14 mouse cellular contexts compared by ENCODE assay signal in the genomic region with DNA sequence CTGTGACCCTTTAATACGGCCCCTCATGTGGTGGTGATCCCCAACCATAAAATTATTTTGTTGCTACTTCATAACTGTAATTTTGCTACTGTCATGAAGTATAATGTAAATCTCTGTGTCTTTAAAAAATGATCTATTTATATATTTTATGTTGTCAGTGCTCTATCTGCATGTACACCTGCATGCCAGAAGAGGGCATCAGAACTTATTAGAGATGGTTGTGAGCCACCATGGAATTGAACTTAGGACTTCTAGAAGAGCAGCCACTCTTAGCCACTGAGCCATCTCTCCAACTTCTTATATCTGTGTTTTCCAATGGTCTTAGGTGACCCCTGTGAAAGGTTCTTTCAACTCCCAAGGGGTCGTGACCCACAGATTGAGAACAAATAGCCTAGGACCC. TPM values are rescaled to one million over a fixed set of nuclear protein-coding genes. Genes with fewer than 3 reads are reported as not detected.
DNase-seq lines count a peak whose midpoint lies in the region; ATAC-seq and TF ChIP-seq lines count a peak whose summit lies in the region.
"Had no signal": no experiment of that assay in that cellular context is flagged by ENCODE, and none has a peak within 500 bp of the region (broad histone marks: within the 10 kb centered on the region; RNA-seq: fewer than 3 reads in every experiment).

No protein-coding gene starts in this region.

- no peak overlapping the region for H3K4me3 ChIP-seq in hindbrain, postnatal 0 days (ENCODE audit: low read length)
- no peak overlapping the region for H3K4me3 ChIP-seq in hindbrain, embryonic 16.5 days (ENCODE audit: low read length)
- no peak overlapping the region for H3K4me3 ChIP-seq in hindbrain, embryonic 11.5 days (ENCODE audit: low read depth, low read length)
- no peak overlapping the region for H3K4me3 ChIP-seq in midbrain, embryonic 11.5 days (ENCODE audit: low read depth, low read length)
- H3K4me3 ChIP-seq: liver, embryonic 15.5 days; midbrain, embryonic 15.5 days had no signal

- no peaks in the 10 kb centered on the region for H3K4me1 ChIP-seq in hindbrain, postnatal 0 days (ENCODE audit: insufficient read depth, low read length)
- H3K4me1 ChIP-seq in hindbrain, embryonic 16.5 days (ENCODE audit: control insufficient read depth, insufficient read depth, low read depth, low read length), result no peaks in the 10 kb centered on the region
- no peaks in the 10 kb centered on the region for H3K4me1 ChIP-seq in hindbrain, embryonic 11.5 days (replicated peaks; ENCODE audit: control insufficient read depth, insufficient read depth, low read length)
- H3K4me1 ChIP-seq in midbrain, embryonic 11.5 days (ENCODE audit: control insufficient read depth, insufficient read depth, low read length), result no peaks in the 10 kb centered on the region
- H3K4me1 ChIP-seq: midbrain, embryonic 15.5 days had no signal

- H3K4me2 ChIP-seq in hindbrain, postnatal 0 days (ENCODE audit: low read depth, low read length), result no peak overlapping the region
- H3K4me2 ChIP-seq in hindbrain, embryonic 16.5 days (ENCODE audit: low read length), result no peak overlapping the region
- H3K4me2 ChIP-seq in hindbrain, embryonic 11.5 days (replicated peaks; ENCODE audit: low read depth, low read length), result no peak overlapping the region
- H3K4me2 ChIP-seq in midbrain, embryonic 11.5 days, result no peak overlapping the region
- H3K4me2 ChIP-seq: liver, embryonic 15.5 days; midbrain, embryonic 15.5 days had no signal

- no peak for ATAC-seq in hindbrain, postnatal 0 days
- ATAC-seq in hindbrain, embryonic 16.5 days, result no peak
- peak; percentile 57; the same call in 1 of the 2 replicates for ATAC-seq in granulocyte monocyte progenitor cell, adult 5-6 weeks (replicated peaks; ENCODE audit: poor library complexity, severe bottlenecking)
- ATAC-seq in hindbrain, embryonic 11.5 days (ENCODE audit: low FRiP score), result no peak
- ATAC-seq in midbrain, embryonic 11.5 days (ENCODE audit: low FRiP score), result no peak
- ATAC-seq: midbrain, embryonic 15.5 days had no signal

- no peak overlapping the region for H3K9ac ChIP-seq in hindbrain, postnatal 0 days (replicated peaks; ENCODE audit: low read length)
- no peak overlapping the region for H3K9ac ChIP-seq in hindbrain, embryonic 16.5 days (ENCODE audit: low read depth, low read length)
- no peak overlapping the region for H3K9ac ChIP-seq in hindbrain, embryonic 11.5 days (ENCODE audit: low read depth, low read length)
- no peak overlapping the region for H3K9ac ChIP-seq in midbrain, embryonic 11.5 days (ENCODE audit: low read length)
- H3K9ac ChIP-seq: liver, embryonic 15.5 days; midbrain, embryonic 15.5 days had no signal

- peak; percentile 43 for TF ChIP-seq CTCF in hindbrain, postnatal 0 days (IDR thresholded peaks at IDR 0.05; ENCODE audit: low read depth)

- no peaks in the 10 kb centered on the region for H3K36me3 ChIP-seq in hindbrain, postnatal 0 days (ENCODE audit: insufficient read depth, low read length)
- H3K36me3 ChIP-seq in hindbrain, embryonic 16.5 days (ENCODE audit: control insufficient read depth, insufficient read depth, low read length), result no peaks in the 10 kb centered on the region
- H3K36me3 ChIP-seq in hindbrain, embryonic 11.5 days (ENCODE audit: control insufficient read depth, insufficient read depth, low read length), result no peaks in the 10 kb centered on the region
- no peaks in the 10 kb centered on the region for H3K36me3 ChIP-seq in midbrain, embryonic 11.5 days (ENCODE audit: control insufficient read depth, insufficient read depth, low read length)
- H3K36me3 ChIP-seq: liver, embryonic 15.5 days; midbrain, embryonic 15.5 days had no signal

- H3K27ac ChIP-seq in hindbrain, postnatal 0 days, result no peak overlapping the region
- H3K27ac ChIP-seq in hindbrain, embryonic 16.5 days (ENCODE audit: low read depth, low read length), result no peak overlapping the region
- no peak overlapping the region for H3K27ac ChIP-seq in hindbrain, embryonic 11.5 days (ENCODE audit: low read depth, low read length)
- no peak overlapping the region for H3K27ac ChIP-seq in midbrain, embryonic 11.5 days (ENCODE audit: low read depth, low read length)
- H3K27ac ChIP-seq: liver, embryonic 15.5 days; midbrain, embryonic 15.5 days had no signal

- no peaks in the 10 kb centered on the region for H3K9me3 ChIP-seq in hindbrain, postnatal 0 days (ENCODE audit: low read length)
- no peaks in the 10 kb centered on the region for H3K9me3 ChIP-seq in hindbrain, embryonic 16.5 days (ENCODE audit: control insufficient read depth, low read length)
- no peaks in the 10 kb centered on the region for H3K9me3 ChIP-seq in hindbrain, embryonic 11.5 days (ENCODE audit: control insufficient read depth, low read length)
- no peaks in the 10 kb centered on the region for H3K9me3 ChIP-seq in midbrain, embryonic 11.5 days (ENCODE audit: control insufficient read depth, low read length)
- H3K9me3 ChIP-seq: G1E; liver, embryonic 15.5 days; midbrain, embryonic 15.5 days had no signal

- no peak for DNase-seq in hindbrain, postnatal 0 days (ENCODE audit: low spot score)
- DNase-seq in thymus, postnatal 0 days (ENCODE audit: low spot score), result peak; percentile 24
- DNase-seq in thymus, postnatal 4 days, result no peak
- no peak for DNase-seq in spleen, adult 12 weeks (ENCODE audit: low spot score)
- DNase-seq in hindbrain, embryonic 11.5 days (ENCODE audit: low spot score), result no peak
- DNase-seq in midbrain, embryonic 11.5 days (ENCODE audit: low spot score, missing footprints), result no peak
- DNase-seq: adrenal gland, postnatal 25 days; cerebellum, adult 9-10 months; kidney, adult 8-10 months had no signal

- no peaks in the 10 kb centered on the region for H3K27me3 ChIP-seq in hindbrain, postnatal 0 days (ENCODE audit: insufficient read depth, low read length)
- H3K27me3 ChIP-seq in hindbrain, embryonic 16.5 days (replicated peaks; ENCODE audit: control insufficient read depth, insufficient read depth, low read length), result no peaks in the 10 kb centered on the region
- no peaks in the 10 kb centered on the region for H3K27me3 ChIP-seq in hindbrain, embryonic 11.5 days (ENCODE audit: control insufficient read depth, insufficient read depth, low read length)
- H3K27me3 ChIP-seq in midbrain, embryonic 11.5 days (ENCODE audit: control insufficient read depth, insufficient read depth, low read length), result no peaks in the 10 kb centered on the region
- H3K27me3 ChIP-seq: liver, embryonic 15.5 days; midbrain, embryonic 15.5 days had no signal

- 88% methylated on average over 2 of the region's 2 CpGs for WGBS in hindbrain, postnatal 0 days
- 81% methylated on average over 2 of the region's 2 CpGs for WGBS in hindbrain, embryonic 16.5 days
- WGBS in hindbrain, embryonic 11.5 days, result 81% methylated on average over 2 of the region's 2 CpGs
- 88% methylated on average over 2 of the region's 2 CpGs for WGBS in midbrain, embryonic 11.5 days

RNA-seq across cellular contexts. Expression of a gene that starts 17.8 kb away (rescaled TPM):
- 0.52 and 2.8 TPM in 2 replicates for total RNA-seq in hindbrain, postnatal 0 days (2014; rRNA removed)
- 0.59 and 0.61 TPM in 2 replicates for polyA plus RNA-seq in hindbrain, postnatal 0 days (2015; fragmentation: Nextera tagmentation; extraction: Ambion mirVana)
- 0.45 and 0.74 TPM in 2 replicates for polyA plus RNA-seq in hindbrain, embryonic 16.5 days (2015; fragmentation: Nextera tagmentation; extraction: Ambion mirVana)
- polyA plus RNA-seq in thymus, postnatal 0 days (2015; fragmentation: Nextera tagmentation; extraction: Ambion mirVana), result 0.48 and 0.67 TPM in 2 replicates
- total RNA-seq in granulocyte monocyte progenitor cell, adult 5-6 weeks (2014; fragmentation: Nextera tagmentation), result 6.9 and 8.3 TPM in 2 replicates
- total RNA-seq in granulocyte monocyte progenitor cell, adult 5-6 weeks (2017), result 14.9 and 15.6 TPM in 2 replicates
- polyA plus RNA-seq in hindbrain, embryonic 11.5 days (2014; fragmentation: Nextera tagmentation; extraction: Ambion mirVana), result 0.27 and 0.49 TPM in 2 replicates
- 0.26 and 0.33 TPM in 2 replicates for polyA plus RNA-seq in midbrain, embryonic 11.5 days (2014; fragmentation: Nextera tagmentation; extraction: Ambion mirVana)

RNA-seq across cellular contexts. Expression of a gene that starts 25.2 kb away (rescaled TPM):
- total RNA-seq in hindbrain, postnatal 0 days (2014; rRNA removed), result 45.6 and 47.4 TPM in 2 replicates
- polyA plus RNA-seq in hindbrain, postnatal 0 days (2015; fragmentation: Nextera tagmentation; extraction: Ambion mirVana), result 51.0 and 51.5 TPM in 2 replicates
- polyA plus RNA-seq in hindbrain, embryonic 16.5 days (2015; fragmentation: Nextera tagmentation; extraction: Ambion mirVana), result 40.8 and 46.3 TPM in 2 replicates
- 74.7 and 79.2 TPM in 2 replicates for polyA plus RNA-seq in thymus, postnatal 0 days (2015; fragmentation: Nextera tagmentation; extraction: Ambion mirVana)
- 43.5 and 52.0 TPM in 2 replicates for total RNA-seq in granulocyte monocyte progenitor cell, adult 5-6 weeks (2014; fragmentation: Nextera tagmentation)
- 47.6 and 82.5 TPM in 2 replicates for total RNA-seq in granulocyte monocyte progenitor cell, adult 5-6 weeks (2017)
- 44.5 and 48.3 TPM in 2 replicates for polyA plus RNA-seq in hindbrain, embryonic 11.5 days (2014; fragmentation: Nextera tagmentation; extraction: Ambion mirVana)
- polyA plus RNA-seq in midbrain, embryonic 11.5 days (2014; fragmentation: Nextera tagmentation; extraction: Ambion mirVana), result 43.5 and 48.1 TPM in 2 replicates

RNA-seq across cellular contexts. Expression of a gene that starts 28.2 kb away (rescaled TPM):
- 6.2 and 6.6 TPM in 2 replicates for total RNA-seq in hindbrain, postnatal 0 days (2014; rRNA removed)
- 6.2 and 6.7 TPM in 2 replicates for polyA plus RNA-seq in hindbrain, postnatal 0 days (2015; fragmentation: Nextera tagmentation; extraction: Ambion mirVana)
- polyA plus RNA-seq in hindbrain, embryonic 16.5 days (2015; fragmentation: Nextera tagmentation; extraction: Ambion mirVana), result 7.4 and 8.8 TPM in 2 replicates
- 135 and 136 TPM in 2 replicates for polyA plus RNA-seq in thymus, postnatal 0 days (2015; fragmentation: Nextera tagmentation; extraction: Ambion mirVana)
- total RNA-seq in granulocyte monocyte progenitor cell, adult 5-6 weeks (2014; fragmentation: Nextera tagmentation), result 13.2 and 15.8 TPM in 2 replicates
- 9.4 and 12.0 TPM in 2 replicates for total RNA-seq in granulocyte monocyte progenitor cell, adult 5-6 weeks (2017)
- polyA plus RNA-seq in hindbrain, embryonic 11.5 days (2014; fragmentation: Nextera tagmentation; extraction: Ambion mirVana), result 5.0 and 6.2 TPM in 2 replicates
- polyA plus RNA-seq in midbrain, embryonic 11.5 days (2014; fragmentation: Nextera tagmentation; extraction: Ambion mirVana), result 5.4 and 5.7 TPM in 2 replicates

RNA-seq across cellular contexts. Expression of a gene that starts 31.0 kb away (rescaled TPM):
- 28.6 and 30.9 TPM in 2 replicates for total RNA-seq in hindbrain, postnatal 0 days (2014; rRNA removed)
- 32.7 and 37.0 TPM in 2 replicates for polyA plus RNA-seq in hindbrain, postnatal 0 days (2015; fragmentation: Nextera tagmentation; extraction: Ambion mirVana)
- 49.6 and 53.2 TPM in 2 replicates for polyA plus RNA-seq in hindbrain, embryonic 16.5 days (2015; fragmentation: Nextera tagmentation; extraction: Ambion mirVana)
- 32.5 and 32.8 TPM in 2 replicates for polyA plus RNA-seq in thymus, postnatal 0 days (2015; fragmentation: Nextera tagmentation; extraction: Ambion mirVana)
- total RNA-seq in granulocyte monocyte progenitor cell, adult 5-6 weeks (2014; fragmentation: Nextera tagmentation), result 16.5 and 17.5 TPM in 2 replicates
- 23.8 and 30.7 TPM in 2 replicates for total RNA-seq in granulocyte monocyte progenitor cell, adult 5-6 weeks (2017)
- polyA plus RNA-seq in hindbrain, embryonic 11.5 days (2014; fragmentation: Nextera tagmentation; extraction: Ambion mirVana), result 31.8 and 34.7 TPM in 2 replicates
- polyA plus RNA-seq in midbrain, embryonic 11.5 days (2014; fragmentation: Nextera tagmentation; extraction: Ambion mirVana), result 36.3 and 40.3 TPM in 2 replicates

RNA-seq across cellular contexts. Expression of a gene that starts 31.3 kb away (rescaled TPM):
- 26.5 and 27.3 TPM in 2 replicates for total RNA-seq in hindbrain, postnatal 0 days (2014; rRNA removed)
- polyA plus RNA-seq in hindbrain, postnatal 0 days (2015; fragmentation: Nextera tagmentation; extraction: Ambion mirVana), result 18.8 and 18.9 TPM in 2 replicates
- 19.6 and 20.4 TPM in 2 replicates for polyA plus RNA-seq in hindbrain, embryonic 16.5 days (2015; fragmentation: Nextera tagmentation; extraction: Ambion mirVana)
- 6.0 and 6.6 TPM in 2 replicates for polyA plus RNA-seq in thymus, postnatal 0 days (2015; fragmentation: Nextera tagmentation; extraction: Ambion mirVana)
- 10.8 and 14.4 TPM in 2 replicates for total RNA-seq in granulocyte monocyte progenitor cell, adult 5-6 weeks (2014; fragmentation: Nextera tagmentation)
- 3.4 and 3.6 TPM in 2 replicates for total RNA-seq in granulocyte monocyte progenitor cell, adult 5-6 weeks (2017)
- polyA plus RNA-seq in hindbrain, embryonic 11.5 days (2014; fragmentation: Nextera tagmentation; extraction: Ambion mirVana), result 14.2 and 16.3 TPM in 2 replicates
- 17.4 and 18.6 TPM in 2 replicates for polyA plus RNA-seq in midbrain, embryonic 11.5 days (2014; fragmentation: Nextera tagmentation; extraction: Ambion mirVana)

Comparison
In these comparisons a context has a peak if more than half of its experiments do, and no peak if none do; other contexts are left out.
1. RNA of a gene that starts 28.2 kb away (polyA plus RNA-seq): 135 to 136 TPM in thymus, postnatal 0 days; 7.4 to 8.8 TPM in hindbrain, embryonic 16.5 days, 6.2 to 6.7 TPM in hindbrain, postnatal 0 days, 5.4 to 5.7 TPM in midbrain, embryonic 11.5 days and 5.0 to 6.2 TPM in hindbrain, embryonic 11.5 days; every median in the first group is over 10 times any median in the second.